Mouse (Mus musculus) erythroblast, embryonic 14.5 days (primary cell): Measurements from ENCODE around the gene Tex37.

Experiments
- GATA1 ChIP-seq: IDR thresholded peaks from 2 replicates; pipeline ENCODE4 v1.6.1; 2012; ENCODE audit warnings: low read length, inconsistent platforms, mixed read lengths
- TAL1 ChIP-seq: IDR thresholded peaks from 3 replicates; pipeline ENCODE4 v1.6.1; 2012; ENCODE audit warnings: low read length, inconsistent platforms, mixed read lengths

GRCm38 (mm10) chr6:70967422-70967821 is 48.7 kb upstream of the Tex37 start:
- no peak for TF ChIP-seq TAL1
- TF ChIP-seq GATA1: no peak
